Mouse (Mus musculus): Measurements from ENCODE around the gene Nfkbie.
A peak's percentile ranks its signal among the peaks of the same experiment; 100 is the strongest.

Gene Nfkbie

GRCm38 (mm10) chr17:45544001-45544872, 11.3 kb upstream of the Nfkbie start:
- no peak for DNase-seq

- peak; percentile 37 for DNase-seq
Measured at GRCm38 (mm10) chr17:45544873-45545277, 10.6 kb upstream of the Nfkbie start.

GRCm38 (mm10) chr17:45545278-45545961, 10.1 kb upstream of the Nfkbie start:
- no peak for DNase-seq

- no peak for DNase-seq
Measured at GRCm38 (mm10) chr17:45546941-45547340, 8.6 kb upstream of the Nfkbie start.

- no peak for DNase-seq
Measured at GRCm38 (mm10) chr17:45547461-45548190, 7.9 kb upstream of the Nfkbie start.

- peak; percentile 77 for DNase-seq
Measured at GRCm38 (mm10) chr17:45548541-45549512, 6.7 kb upstream of the Nfkbie start.

GRCm38 (mm10) chr17:45549617-45550181, 5.8 kb upstream of the Nfkbie start, which contains the start of gene Tmem151b:
Gene Tmem151b, minus strand, starts transcription at chr17:45549677.
- peak; percentile 83 for DNase-seq

GRCm38 (mm10) chr17:45550253-45550652, 5.2 kb upstream of the Nfkbie start:
- DNase-seq, result no peak

- no peak for DNase-seq
Measured at GRCm38 (mm10) chr17:45551249-45551796, 4.2 kb upstream of the Nfkbie start.

GRCm38 (mm10) chr17:45551816-45552451, 3.6 kb upstream of the Nfkbie start:
- peak; percentile 90 for DNase-seq

- no peak for DNase-seq
Measured at GRCm38 (mm10) chr17:45553065-45553464, 2.4 kb upstream of the Nfkbie start.

- no peak for DNase-seq
Measured at GRCm38 (mm10) chr17:45554420-45554819, 1.1 kb upstream of the Nfkbie start.

GRCm38 (mm10) chr17:45556107-45556489, 595 bp downstream of the Nfkbie start:
- no peak for DNase-seq

- DNase-seq, result peak; percentile 48
Measured at GRCm38 (mm10) chr17:45556514-45557245, 1.2 kb downstream of the Nfkbie start.

- DNase-seq, result peak; percentile 70
Measured at GRCm38 (mm10) chr17:45557246-45557824, 1.8 kb downstream of the Nfkbie start.

GRCm38 (mm10) chr17:45557998-45558862, 2.7 kb downstream of the Nfkbie start:
- DNase-seq, result peak; percentile 66

GRCm38 (mm10) chr17:45559732-45560525, 4.4 kb downstream of the Nfkbie start:
- DNase-seq, result no peak

- DNase-seq, result no peak
Measured at GRCm38 (mm10) chr17:45563216-45563615, 7.7 kb downstream of the Nfkbie start.
